Mouse (Mus musculus): ENCODE data around the gene Gnat2.

DNA sequence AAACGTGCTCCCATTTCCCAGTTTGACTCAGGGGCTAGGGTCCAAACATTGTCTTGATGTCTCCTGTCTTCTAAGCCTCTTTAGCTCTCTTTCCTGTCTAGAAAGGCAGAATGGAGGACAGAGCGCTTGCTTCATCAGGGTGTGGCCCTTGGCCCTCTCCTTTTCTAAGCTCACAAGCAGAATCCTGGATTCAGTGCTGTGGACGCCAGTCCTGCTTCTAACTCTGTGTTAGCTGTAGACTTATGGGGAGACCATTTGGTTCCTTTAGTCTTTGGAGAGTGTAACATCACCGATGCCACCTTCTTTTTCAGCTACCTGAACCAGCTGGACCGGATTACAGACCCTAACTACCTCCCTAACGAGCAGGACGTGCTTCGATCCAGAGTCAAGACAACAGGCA lies 5.1 kb downstream of the Gnat2 start:
- no peak for TF ChIP-seq CTCF (IDR thresholded peaks at IDR 0.05; ENCODE audit: low read depth, low read length)
- no peak for TF ChIP-seq POLR2A (IDR thresholded peaks at IDR 0.05; ENCODE audit: insufficient read depth, low read length)
- no peak for TF ChIP-seq EP300 (IDR thresholded peaks at IDR 0.05; ENCODE audit: insufficient read depth, low read depth, low read length)

All from ES-Bruce4 (cell line).